Mouse (Mus musculus): ENCODE results near the gene Dcaf17. TPM values are rescaled to one million over a fixed set of nuclear protein-coding genes. Genes with fewer than 3 reads are reported as not detected.
A peak's percentile ranks its signal among the peaks of the same experiment; 100 is the strongest.

Gene Dcaf17
- polyA plus RNA-seq, 1 experiment from 2014 or later, result 23.1 TPM

- H3K9me3 ChIP-seq (replicated peaks), result no peaks in the 10 kb centered on the region
- 58% methylated on average over 10 of the region's 10 CpGs for WGBS (ENCODE audit: insufficient replicate concordance)
- H3K4me1 ChIP-seq, result no peaks in the 10 kb centered on the region
- H3K9ac ChIP-seq, result no peak overlapping the region
- no peak overlapping the region for H3K4me2 ChIP-seq
- no peak for ATAC-seq
- H3K36me3 ChIP-seq, result no peaks in the 10 kb centered on the region
- no peak overlapping the region for H3K4me3 ChIP-seq
- H3K27me3 ChIP-seq (replicated peaks), result no peaks in the 10 kb centered on the region
- no peak overlapping the region for H3K27ac ChIP-seq
These were observed 72.8 kb downstream of the Dcaf17 start for GRCm38 (mm10) chr2:71127779-71128534.

DNA sequence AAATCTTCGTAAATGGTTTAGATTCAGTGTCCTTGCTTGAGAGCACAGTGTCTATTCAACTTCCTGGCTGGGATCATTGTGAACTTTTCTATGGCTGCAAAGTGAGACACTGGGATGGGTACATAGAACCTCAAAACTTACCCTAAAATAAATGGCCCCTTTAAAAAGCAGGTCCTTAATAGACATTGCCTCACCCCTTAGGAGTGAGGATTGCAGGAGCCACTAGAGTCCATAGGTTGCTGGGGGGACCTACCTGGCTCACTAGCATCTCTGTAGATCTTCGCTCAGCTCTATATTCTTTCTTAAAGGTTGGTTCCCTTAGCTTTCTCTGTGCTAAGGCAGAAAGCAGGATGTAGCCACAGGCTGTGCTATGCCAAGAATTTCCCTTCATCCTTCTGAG lies 75.2 kb downstream of the Dcaf17 start:
- H3K36me3 ChIP-seq, result no peaks in the 10 kb centered on the region
- no peak overlapping the region for H3K27ac ChIP-seq
- no peaks in the 10 kb centered on the region for H3K9me3 ChIP-seq (replicated peaks)
- no peaks in the 10 kb centered on the region for H3K27me3 ChIP-seq (replicated peaks)
- 71% methylated on average over 2 of the region's 2 CpGs for WGBS (ENCODE audit: insufficient replicate concordance)
- H3K4me3 ChIP-seq, result no peak overlapping the region
- H3K4me1 ChIP-seq, result peaks cover 14% of the 10 kb centered on the region
- H3K4me2 ChIP-seq, result no peak overlapping the region
- ATAC-seq, result no peak
- H3K9ac ChIP-seq, result no peak overlapping the region

GRCm38 (mm10) chr2:71131866-71132496 lies 76.9 kb downstream of the Dcaf17 start:
- ATAC-seq, result no peak
- no peak overlapping the region for H3K27ac ChIP-seq
- H3K9me3 ChIP-seq (replicated peaks), result no peaks in the 10 kb centered on the region
- H3K4me1 ChIP-seq, result peaks cover 14% of the 10 kb centered on the region
- no peak overlapping the region for H3K9ac ChIP-seq
- no peak overlapping the region for H3K4me2 ChIP-seq
- no peak overlapping the region for H3K4me3 ChIP-seq
- H3K27me3 ChIP-seq (replicated peaks), result no peaks in the 10 kb centered on the region
- 51% methylated on average over 3 of the region's 3 CpGs for WGBS (ENCODE audit: insufficient replicate concordance)
- H3K36me3 ChIP-seq, result no peaks in the 10 kb centered on the region

GRCm38 (mm10) chr2:71134041-71134505 lies 78.9 kb downstream of the Dcaf17 start:
- Histone ChIP-seq H3K36me3 (peaks cover 5% of the 10 kb centered on the region; the same call in 1 of the 2 replicates), H3K9me3 (replicated peaks) (no peaks in the 10 kb centered on the region), H3K4me3 (no peak overlapping the region), H3K27ac (peak overlapping the region; percentile 51; the same call in 1 of the 2 replicates), H3K9ac (no peak overlapping the region), H3K27me3 (replicated peaks) (no peaks in the 10 kb centered on the region), H3K4me1 (peaks cover 14% of the 10 kb centered on the region), H3K4me2 (peak overlapping the region; percentile 1; the same call in 1 of the 2 replicates)
- peak; percentile 79 for ATAC-seq
- 50% methylated on average over 9 of the region's 9 CpGs for WGBS (ENCODE audit: insufficient replicate concordance)

- Histone ChIP-seq H3K27ac (no peak overlapping the region), H3K4me2 (no peak overlapping the region), H3K4me1 (peaks cover 14% of the 10 kb centered on the region), H3K4me3 (no peak overlapping the region), H3K27me3 (replicated peaks) (no peaks in the 10 kb centered on the region), H3K9me3 (replicated peaks) (no peaks in the 10 kb centered on the region), H3K36me3 (peaks cover 5% of the 10 kb centered on the region; the same call in 1 of the 2 replicates), H3K9ac (no peak overlapping the region)
- 47% methylated on average over 5 of the region's 5 CpGs for WGBS (ENCODE audit: insufficient replicate concordance)
- no peak for ATAC-seq
These were observed 79.7 kb downstream of the Dcaf17 start for GRCm38 (mm10) chr2:71134836-71135235.

DNA sequence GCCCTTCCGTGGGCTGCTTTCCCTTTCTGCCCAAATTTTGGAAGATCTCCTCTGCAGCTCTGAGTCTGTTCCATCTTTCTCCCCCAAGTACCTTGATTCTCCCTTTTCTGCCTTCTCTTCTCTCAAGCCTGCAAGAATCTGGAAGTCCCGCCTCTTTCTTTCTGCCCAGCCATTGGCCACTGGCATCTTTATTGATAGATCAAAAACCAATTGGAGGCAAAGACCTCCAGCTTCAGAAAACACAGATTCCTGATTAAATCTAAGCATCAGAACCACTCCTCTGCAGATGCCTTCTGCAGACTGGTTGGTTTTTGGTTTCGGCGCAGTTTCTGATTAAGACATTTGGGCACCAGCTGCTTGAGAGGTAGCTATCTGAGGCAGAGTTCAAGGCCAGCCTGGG lies 85.5 kb downstream of the Dcaf17 start:
- no peak overlapping the region for H3K4me3 ChIP-seq
- H3K9ac ChIP-seq, result no peak overlapping the region
- no peak overlapping the region for H3K4me2 ChIP-seq
- H3K4me1 ChIP-seq, result peaks cover 1% of the 10 kb centered on the region; the same call in 1 of the 2 replicates
- ATAC-seq, result no peak
- peaks cover 5% of the 10 kb centered on the region; the same call in 1 of the 2 replicates for H3K36me3 ChIP-seq
- no peak overlapping the region for H3K27ac ChIP-seq
- 52% methylated on average over 4 of the region's 4 CpGs for WGBS (ENCODE audit: insufficient replicate concordance)
- no peaks in the 10 kb centered on the region for H3K9me3 ChIP-seq (replicated peaks)
- H3K27me3 ChIP-seq (replicated peaks), result no peaks in the 10 kb centered on the region

DNA sequence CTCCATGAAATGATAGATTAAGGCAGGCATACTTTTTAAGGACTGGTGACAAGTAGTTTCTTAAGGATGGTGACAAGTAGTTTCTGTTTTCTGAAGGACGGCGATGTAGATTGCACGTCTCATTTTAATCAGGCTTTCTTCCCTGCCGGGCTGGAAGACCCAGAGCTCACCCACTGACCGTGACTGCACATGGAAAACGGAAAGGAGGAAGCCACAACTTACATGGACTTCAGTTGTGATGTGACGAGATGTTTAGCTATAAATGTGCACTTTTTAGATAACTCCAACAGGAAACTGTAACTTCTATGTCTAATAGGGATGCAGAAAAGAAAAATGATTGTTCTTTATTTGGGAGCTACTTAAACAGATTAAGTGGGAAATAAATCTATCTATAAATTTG lies 87.3 kb downstream of the Dcaf17 start:
- Histone ChIP-seq H3K4me3 (no peak overlapping the region), H3K9me3 (replicated peaks) (no peaks in the 10 kb centered on the region)

DNA sequence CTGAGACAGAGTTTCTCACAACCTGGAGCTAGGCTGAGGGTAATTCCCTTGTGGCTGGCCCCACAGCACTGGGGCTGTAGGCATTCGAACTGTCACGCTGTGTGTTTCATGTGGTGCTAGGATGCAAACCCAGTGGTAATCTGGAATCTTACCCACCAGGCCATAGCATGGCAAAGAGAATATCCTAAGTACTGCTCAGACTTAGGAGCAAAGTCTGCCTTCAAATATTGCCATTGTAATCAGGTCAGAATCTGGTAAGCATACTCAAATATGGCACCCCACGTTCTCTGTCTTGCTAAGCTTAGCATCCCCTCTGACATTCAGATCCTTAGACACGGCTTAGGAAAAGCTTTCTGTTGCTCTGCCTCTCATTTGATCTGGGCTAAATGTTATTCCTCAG lies 90.7 kb downstream of the Dcaf17 start:
- H3K36me3 ChIP-seq, result no peaks in the 10 kb centered on the region
- WGBS (ENCODE audit: insufficient replicate concordance), result 62% methylated on average over 4 of the region's 4 CpGs
- H3K27ac ChIP-seq, result peak overlapping the region; percentile 68
- peak; percentile 38 for ATAC-seq
- H3K9me3 ChIP-seq (replicated peaks), result no peaks in the 10 kb centered on the region
- H3K4me3 ChIP-seq, result no peak overlapping the region
- H3K9ac ChIP-seq, result no peak overlapping the region
- no peak overlapping the region for H3K4me2 ChIP-seq
- H3K27me3 ChIP-seq (replicated peaks), result no peaks in the 10 kb centered on the region; the same call in none of the 2 replicates
- H3K4me1 ChIP-seq, result peaks cover 13% of the 10 kb centered on the region; the same call in 1 of the 2 replicates

More for the DNA sequence above, 87.3 kb downstream of the Dcaf17 start:
- Histone ChIP-seq H3K36me3 (peaks cover 3% of the 10 kb centered on the region; the same call in 1 of the 2 replicates), H3K9ac (no peak overlapping the region), H3K4me2 (no peak overlapping the region), H3K27me3 (replicated peaks) (no peaks in the 10 kb centered on the region; the same call in 1 of the 2 replicates), H3K4me1 (peaks cover 11% of the 10 kb centered on the region; the same call in 1 of the 2 replicates), H3K27ac (no peak overlapping the region)
- 27% methylated on average over 7 of the region's 7 CpGs for WGBS (ENCODE audit: insufficient replicate concordance)
- ATAC-seq, result no peak

GRCm38 (mm10) chr2:71146266-71146665 lies 91.1 kb downstream of the Dcaf17 start:
- peak; percentile 76 for ATAC-seq
- H3K36me3 ChIP-seq, result no peaks in the 10 kb centered on the region
- H3K9me3 ChIP-seq (replicated peaks), result no peaks in the 10 kb centered on the region
- no peak overlapping the region for H3K4me2 ChIP-seq
- H3K27ac ChIP-seq, result peak overlapping the region; percentile 68; the same call in 1 of the 2 replicates
- no peaks in the 10 kb centered on the region; the same call in none of the 2 replicates for H3K27me3 ChIP-seq (replicated peaks)
- WGBS (ENCODE audit: insufficient replicate concordance), result 17% methylated on average over 3 of the region's 3 CpGs
- no peak overlapping the region for H3K9ac ChIP-seq
- no peak overlapping the region for H3K4me3 ChIP-seq
- H3K4me1 ChIP-seq, result peaks cover 13% of the 10 kb centered on the region; the same call in 1 of the 2 replicates

DNA sequence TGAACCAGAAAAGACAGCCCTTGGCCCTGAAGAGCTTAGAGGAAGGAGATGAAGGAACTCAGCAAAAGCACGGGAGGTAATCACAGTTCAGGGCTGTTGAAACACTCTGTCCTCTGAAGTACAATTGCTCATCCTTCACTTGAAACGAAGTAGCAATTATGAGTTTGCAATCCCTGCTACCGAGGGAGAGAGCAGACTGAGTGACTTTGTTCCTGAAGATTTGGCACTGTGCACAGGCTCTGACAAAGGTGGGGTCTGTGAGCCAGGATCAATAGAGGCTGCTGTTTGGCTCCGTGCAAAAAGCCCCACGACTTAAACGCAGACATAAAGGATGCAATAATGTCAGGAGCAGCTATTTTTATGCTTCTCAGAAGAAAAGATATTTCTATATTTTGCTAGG lies 92.7 kb downstream of the Dcaf17 start:
- no peak overlapping the region for H3K4me3 ChIP-seq
- no peak overlapping the region for H3K9ac ChIP-seq
- H3K4me2 ChIP-seq, result no peak overlapping the region
- H3K36me3 ChIP-seq, result no peaks in the 10 kb centered on the region
- H3K27ac ChIP-seq, result no peak overlapping the region
- H3K27me3 ChIP-seq (replicated peaks), result no peaks in the 10 kb centered on the region; the same call in none of the 2 replicates
- no peak for ATAC-seq
- H3K4me1 ChIP-seq, result peaks cover 13% of the 10 kb centered on the region; the same call in 1 of the 2 replicates
- no peaks in the 10 kb centered on the region for H3K9me3 ChIP-seq (replicated peaks)
- WGBS (ENCODE audit: insufficient replicate concordance), result 46% methylated on average over 6 of the region's 6 CpGs

All from liver, embryonic 12.5 days (tissue).